Mouse (Mus musculus): ENCODE data around the gene Bmp8a.
A peak's percentile ranks its signal among the peaks of the same experiment; 100 is the strongest.
"Not testable (repeated sequence)": the region's sequence is repeated elsewhere in the genome, so short reads cannot be mapped to it uniquely, and the experiment has no call there.

The Bmp8a gene

GRCm38 (mm10) chr4:123331326-123331725, 11.7 kb downstream of the Bmp8a start:
- DNase-seq (ENCODE audit: low spot score) = no peak

GRCm38 (mm10) chr4:123328946-123329345, 14.1 kb downstream of the Bmp8a start:
- no peak for DNase-seq (ENCODE audit: low spot score)

GRCm38 (mm10) chr4:123327630-123328029, 15.4 kb downstream of the Bmp8a start:
- no peak for DNase-seq (ENCODE audit: low spot score)

GRCm38 (mm10) chr4:123326087-123326486, 17.0 kb downstream of the Bmp8a start:
- DNase-seq (ENCODE audit: low spot score) = no peak

- DNase-seq (ENCODE audit: low spot score) = no peak
Measured at GRCm38 (mm10) chr4:123323534-123323933, 19.5 kb downstream of the Bmp8a start, which contains the start of gene Oxct2a. Gene Oxct2a, minus strand, starts transcription at chr4:123323634.

GRCm38 (mm10) chr4:123322910-123323309, 20.1 kb downstream of the Bmp8a start:
- DNase-seq (ENCODE audit: low spot score) = not testable (repeated sequence)

- no peak for DNase-seq (ENCODE audit: low spot score)
Measured at GRCm38 (mm10) chr4:123314497-123314896, 28.6 kb downstream of the Bmp8a start.

GRCm38 (mm10) chr4:123313010-123313409, 30.0 kb downstream of the Bmp8a start:
- no peak for DNase-seq (ENCODE audit: low spot score)

- no peak for DNase-seq (ENCODE audit: low spot score)
Measured at GRCm38 (mm10) chr4:123311845-123312244, 31.2 kb downstream of the Bmp8a start.

GRCm38 (mm10) chr4:123308292-123308691, 34.8 kb downstream of the Bmp8a start:
- DNase-seq (ENCODE audit: low spot score) = no peak

GRCm38 (mm10) chr4:123306999-123307398, 36.1 kb downstream of the Bmp8a start:
- DNase-seq (ENCODE audit: low spot score) = no peak

GRCm38 (mm10) chr4:123305789-123306188, 37.3 kb downstream of the Bmp8a start:
- peak; percentile 74 for DNase-seq (ENCODE audit: low spot score)

GRCm38 (mm10) chr4:123298980-123299670, 43.9 kb downstream of the Bmp8a start:
- DNase-seq (ENCODE audit: low spot score) = no peak

GRCm38 (mm10) chr4:123298226-123298625, 44.8 kb downstream of the Bmp8a start:
- DNase-seq (ENCODE audit: low spot score) = no peak

- no peak for DNase-seq (ENCODE audit: low spot score)
Measured at GRCm38 (mm10) chr4:123297195-123297960, 45.7 kb downstream of the Bmp8a start.

- DNase-seq (ENCODE audit: low spot score) = no peak
Measured at GRCm38 (mm10) chr4:123296148-123296534, 46.9 kb downstream of the Bmp8a start.

- DNase-seq (ENCODE audit: low spot score) = peak; percentile 27
Measured at GRCm38 (mm10) chr4:123295516-123296147, 47.4 kb downstream of the Bmp8a start.

- not testable (repeated sequence) for DNase-seq (ENCODE audit: low spot score)
Measured at GRCm38 (mm10) chr4:123295026-123295425, 48.0 kb downstream of the Bmp8a start.

GRCm38 (mm10) chr4:123293661-123294443, 49.2 kb downstream of the Bmp8a start:
- no peak for DNase-seq (ENCODE audit: low spot score)

- no peak for DNase-seq (ENCODE audit: low spot score)
Measured at GRCm38 (mm10) chr4:123292989-123293388, 50.1 kb downstream of the Bmp8a start.

- no peak for DNase-seq (ENCODE audit: low spot score)
Measured at GRCm38 (mm10) chr4:123292390-123292789, 50.7 kb downstream of the Bmp8a start.

GRCm38 (mm10) chr4:123289038-123289437, 54.0 kb downstream of the Bmp8a start:
- no peak for DNase-seq (ENCODE audit: low spot score)
